Mouse (Mus musculus): ENCODE results near the gene Prss41. TPM values are rescaled to one million over a fixed set of nuclear protein-coding genes. Genes with fewer than 3 reads are reported as not detected.

The Prss41 gene
- polyA plus RNA-seq, 1 experiment from 2014 or later: 3.2 TPM

DNA sequence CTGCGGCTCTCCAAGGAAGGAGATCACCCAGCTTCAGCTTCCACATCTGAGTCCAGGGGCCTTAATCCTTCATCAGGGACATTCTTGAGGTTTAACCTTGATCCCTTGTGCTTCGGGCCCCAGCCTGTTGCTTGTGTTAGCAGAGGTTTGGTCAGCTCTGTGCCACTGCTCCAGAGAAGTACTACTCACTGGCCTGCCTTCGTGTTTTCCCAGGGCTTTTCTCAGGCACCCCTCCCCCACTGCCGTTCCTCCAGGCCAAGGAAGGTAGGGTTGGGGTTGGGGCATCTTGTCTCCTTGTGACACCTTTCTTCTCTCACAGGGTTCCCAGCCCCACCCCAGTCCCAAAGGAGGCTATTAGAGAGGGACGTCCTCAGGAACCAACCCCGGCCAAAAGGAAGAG is 21.9 kb downstream of the Prss41 start:
- peaks cover 100% of the 10 kb centered on the region for H3K36me3 ChIP-seq
- 0 out of 2 replicates have a peak, but pooled peaks have one; percentile 24 for ATAC-seq (replicated peaks; ENCODE audit: low FRiP score)
- H3K27me3 ChIP-seq: no peaks in the 10 kb centered on the region
- H3K27ac ChIP-seq: no peak overlapping the region
- H3K9me3 ChIP-seq (replicated peaks): peaks cover 22% of the 10 kb centered on the region
- WGBS: 73% methylated on average over 6 of the region's 6 CpGs
- H3K9ac ChIP-seq: no peak overlapping the region
- H3K4me1 ChIP-seq: peaks cover 6% of the 10 kb centered on the region
- no peak overlapping the region for H3K4me3 ChIP-seq (replicated peaks)
- H3K4me2 ChIP-seq: no peak overlapping the region

DNA sequence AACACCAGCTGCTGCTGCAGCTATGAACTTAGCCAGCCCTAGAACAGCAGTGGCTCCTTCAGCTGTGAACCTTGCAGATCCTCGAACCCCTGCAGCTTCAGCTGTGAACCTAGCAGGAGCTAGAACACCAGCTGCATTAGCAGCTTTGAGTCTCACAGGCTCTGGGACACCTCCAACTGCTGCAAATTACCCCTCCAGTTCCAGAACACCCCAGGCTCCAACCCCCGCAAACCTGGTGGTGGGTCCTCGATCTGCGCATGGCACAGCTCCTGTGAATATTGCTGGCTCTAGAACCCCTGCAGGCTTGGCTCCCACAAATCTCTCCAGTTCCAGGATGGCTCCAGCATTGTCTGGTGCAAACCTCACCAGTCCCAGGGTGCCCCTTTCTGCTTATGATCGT is 23.2 kb downstream of the Prss41 start:
- Histone ChIP-seq H3K36me3 (peaks cover 100% of the 10 kb centered on the region), H3K4me1 (peaks cover 4% of the 10 kb centered on the region; the same call in 1 of the 2 replicates), H3K27ac (no peak overlapping the region), H3K9me3 (replicated peaks) (peaks cover 22% of the 10 kb centered on the region), H3K4me3 (replicated peaks) (no peak overlapping the region), H3K4me2 (no peak overlapping the region), H3K9ac (no peak overlapping the region), H3K27me3 (no peaks in the 10 kb centered on the region)
- ATAC-seq (replicated peaks; ENCODE audit: low FRiP score): no peak
- WGBS: 91% methylated on average over 5 of the region's 5 CpGs

DNA sequence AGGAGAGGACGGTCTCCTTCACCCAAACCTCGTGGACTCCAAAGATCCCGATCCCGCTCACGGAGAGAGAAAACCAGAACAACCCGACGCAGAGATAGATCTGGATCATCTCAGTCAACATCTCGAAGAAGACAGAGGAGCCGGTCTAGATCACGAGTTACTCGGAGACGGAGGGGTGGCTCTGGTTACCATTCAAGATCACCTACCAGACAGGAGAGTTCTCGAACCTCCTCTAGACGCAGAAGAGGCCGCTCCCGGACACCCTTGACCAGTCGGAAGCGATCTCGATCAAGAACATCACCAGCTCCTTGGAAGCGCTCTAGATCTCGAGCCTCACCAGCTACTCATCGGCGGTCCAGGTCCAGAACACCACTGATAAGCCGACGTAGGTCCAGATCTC is 24.7 kb downstream of the Prss41 start:
- no peak for ATAC-seq (replicated peaks; ENCODE audit: low FRiP score)
- H3K9me3 ChIP-seq (replicated peaks): peaks cover 28% of the 10 kb centered on the region

DNA sequence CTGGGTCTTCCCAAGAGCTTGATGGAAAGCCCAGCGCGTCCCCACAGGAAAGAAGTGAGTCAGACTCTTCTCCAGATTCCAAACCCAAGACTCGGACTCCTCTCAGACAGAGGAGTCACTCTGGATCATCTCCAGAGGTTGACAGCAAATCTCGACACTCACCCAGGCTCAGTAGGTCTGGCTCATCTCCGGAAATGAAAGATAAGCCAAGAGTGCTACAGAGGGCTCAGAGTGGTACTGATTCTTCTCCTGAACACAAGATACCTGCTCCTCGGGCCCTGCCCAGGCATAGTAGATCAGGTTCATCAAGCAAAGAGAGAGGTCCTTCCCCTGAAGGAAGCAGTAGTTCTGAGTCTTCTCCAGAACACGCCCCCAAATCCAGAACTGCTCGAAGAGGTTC is 25.4 kb downstream of the Prss41 start:
- Histone ChIP-seq H3K36me3 (peaks cover 99% of the 10 kb centered on the region), H3K4me3 (replicated peaks) (no peak overlapping the region), H3K4me1 (peaks cover 4% of the 10 kb centered on the region; the same call in 1 of the 2 replicates), H3K27ac (no peak overlapping the region), H3K4me2 (no peak overlapping the region), H3K9ac (no peak overlapping the region), H3K27me3 (no peaks in the 10 kb centered on the region), H3K9me3 (replicated peaks) (peaks cover 28% of the 10 kb centered on the region)
- WGBS: 97% methylated on average over 8 of the region's 8 CpGs
- no peak for ATAC-seq (replicated peaks; ENCODE audit: low FRiP score)

More for the DNA sequence above, 24.7 kb downstream of the Prss41 start:
- Histone ChIP-seq H3K4me3 (replicated peaks) (no peak overlapping the region), H3K27me3 (no peaks in the 10 kb centered on the region), H3K4me1 (peaks cover 4% of the 10 kb centered on the region; the same call in 1 of the 2 replicates), H3K36me3 (peaks cover 100% of the 10 kb centered on the region), H3K4me2 (no peak overlapping the region), H3K27ac (no peak overlapping the region), H3K9ac (no peak overlapping the region)
- 97% methylated on average over 25 of the region's 25 CpGs for WGBS

DNA sequence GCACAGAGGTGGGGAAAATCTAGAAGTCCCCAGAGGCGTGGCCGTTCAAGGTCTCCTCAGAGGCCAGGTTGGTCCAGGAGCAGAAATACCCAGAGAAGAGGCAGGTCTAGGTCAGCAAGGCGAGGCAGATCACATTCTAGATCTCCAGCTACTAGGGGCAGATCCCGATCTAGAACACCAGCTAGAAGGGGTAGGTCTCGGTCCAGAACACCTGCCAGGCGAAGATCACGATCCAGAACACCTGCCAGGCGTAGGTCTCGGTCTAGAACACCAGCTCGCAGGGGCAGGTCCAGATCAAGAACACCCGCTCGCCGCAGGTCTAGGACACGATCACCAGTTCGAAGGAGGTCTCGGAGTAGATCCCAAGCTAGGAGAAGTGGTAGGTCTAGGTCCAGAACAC is 28.3 kb downstream of the Prss41 start:
- H3K4me3 ChIP-seq (replicated peaks): no peak overlapping the region

DNA sequence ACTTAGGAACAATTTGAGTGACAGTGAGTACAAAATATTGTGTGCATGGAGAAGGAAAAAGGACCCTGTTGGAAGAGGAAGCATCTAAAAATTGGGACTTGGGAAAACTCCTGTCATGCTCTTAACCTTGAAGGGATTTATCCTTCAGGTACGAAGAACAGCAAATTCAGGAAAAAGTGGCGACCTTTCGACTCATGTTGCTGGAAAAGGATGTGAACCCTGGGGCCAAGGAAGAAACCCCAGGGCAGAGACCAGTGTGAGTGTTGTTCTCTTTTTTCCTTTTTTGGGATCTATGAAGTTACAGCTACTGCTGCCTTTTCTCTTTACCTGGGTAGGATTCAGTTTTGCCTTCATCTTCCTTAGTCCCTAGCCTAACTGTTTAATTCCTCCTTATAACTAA is 36.1 kb downstream of the Prss41 start:
- Histone ChIP-seq H3K36me3 (peaks cover 63% of the 10 kb centered on the region), H3K9ac (no peak overlapping the region), H3K4me1 (peaks cover 34% of the 10 kb centered on the region), H3K4me2 (no peak overlapping the region), H3K27ac (no peak overlapping the region), H3K27me3 (no peaks in the 10 kb centered on the region), H3K4me3 (replicated peaks) (no peak overlapping the region), H3K9me3 (replicated peaks) (no peaks in the 10 kb centered on the region)
- WGBS: 89% methylated on average over 3 of the region's 3 CpGs
- no peak for ATAC-seq (replicated peaks; ENCODE audit: low FRiP score)

More for the DNA sequence above, 28.3 kb downstream of the Prss41 start:
- Histone ChIP-seq H3K36me3 (peaks cover 97% of the 10 kb centered on the region), H3K9ac (no peak overlapping the region), H3K4me1 (no peaks in the 10 kb centered on the region), H3K27ac (no peak overlapping the region), H3K27me3 (no peaks in the 10 kb centered on the region), H3K4me2 (no peak overlapping the region), H3K9me3 (replicated peaks) (peaks cover 28% of the 10 kb centered on the region)
- ATAC-seq (replicated peaks; ENCODE audit: low FRiP score): peak; percentile 54; the same call in 1 of the 2 replicates
- 98% methylated on average over 16 of the region's 16 CpGs for WGBS

DNA sequence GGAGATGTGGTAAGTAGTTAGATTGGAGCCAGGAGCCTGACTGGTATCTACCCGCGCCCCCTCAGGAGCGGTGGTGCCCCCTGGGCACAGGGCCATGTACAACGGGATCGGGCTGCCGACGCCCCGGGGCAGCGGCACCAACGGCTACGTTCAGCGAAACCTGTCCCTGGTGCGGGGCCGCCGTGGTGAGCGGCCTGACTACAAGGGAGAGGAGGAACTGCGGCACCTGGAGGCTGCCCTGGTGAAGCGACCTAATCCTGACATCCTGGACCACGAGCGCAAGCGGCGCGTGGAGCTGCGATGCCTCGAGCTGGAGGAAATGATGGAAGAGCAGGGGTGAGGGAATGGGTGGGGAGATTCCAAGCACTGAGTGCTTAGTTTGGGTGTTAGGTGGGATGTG is 37.1 kb downstream of the Prss41 start:
- no peaks in the 10 kb centered on the region for H3K27me3 ChIP-seq
- H3K4me2 ChIP-seq: peak overlapping the region; percentile 77
- H3K4me3 ChIP-seq (replicated peaks): peak overlapping the region; percentile 32
- H3K9ac ChIP-seq: peak overlapping the region; percentile 26; the same call in 1 of the 2 replicates
- peaks cover 52% of the 10 kb centered on the region for H3K36me3 ChIP-seq
- H3K27ac ChIP-seq: peak overlapping the region; percentile 56
- 59% methylated on average over 25 of the region's 25 CpGs for WGBS
- no peaks in the 10 kb centered on the region for H3K9me3 ChIP-seq (replicated peaks)
- H3K4me1 ChIP-seq: peaks cover 39% of the 10 kb centered on the region
- no peak for ATAC-seq (replicated peaks; ENCODE audit: low FRiP score)

DNA sequence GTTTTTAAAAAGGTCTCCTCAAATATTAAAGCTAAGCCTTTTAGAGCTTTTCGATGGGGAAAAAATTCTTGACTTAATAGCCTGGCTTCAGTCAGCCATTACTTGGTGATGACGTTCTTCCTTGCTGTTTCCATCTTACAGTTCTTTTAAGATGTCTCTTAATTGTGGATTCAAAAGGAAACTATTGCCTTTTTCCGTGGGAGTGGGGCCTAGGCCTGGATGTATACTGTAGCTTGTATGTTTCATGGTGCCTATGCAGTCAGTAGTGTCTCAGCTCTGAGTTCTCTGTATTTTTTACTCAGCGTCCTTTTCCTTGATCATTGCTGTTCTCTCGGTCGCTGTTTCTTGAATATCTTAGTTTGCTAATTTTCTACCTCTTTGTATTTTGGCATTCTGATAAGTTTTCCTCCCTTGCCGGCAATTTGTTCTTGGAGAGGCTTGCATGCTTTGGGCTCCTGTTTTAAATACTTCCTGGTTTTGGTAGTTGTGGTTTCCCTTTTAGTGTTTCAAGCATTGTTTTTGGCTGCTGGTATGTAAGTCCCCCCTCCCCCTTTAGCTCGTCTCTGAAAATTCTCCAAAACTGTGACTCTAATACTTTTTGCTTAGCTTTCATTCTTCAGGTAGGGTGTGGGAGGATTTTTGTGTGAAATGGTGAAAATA is 39.4 kb downstream of the Prss41 start:
- H3K9me3 ChIP-seq (replicated peaks): no peaks in the 10 kb centered on the region
- peak overlapping the region; percentile 97 for H3K9ac ChIP-seq
- H3K4me2 ChIP-seq: peak overlapping the region; percentile 77
- peak overlapping the region; percentile 95 for H3K27ac ChIP-seq
- peaks cover 29% of the 10 kb centered on the region for H3K36me3 ChIP-seq
- H3K27me3 ChIP-seq: no peaks in the 10 kb centered on the region
- no peak for ATAC-seq (replicated peaks; ENCODE audit: low FRiP score)
- 2% methylated on average over 8 of the region's 8 CpGs for WGBS
- peaks cover 39% of the 10 kb centered on the region for H3K4me1 ChIP-seq
- peak overlapping the region; percentile 99 for H3K4me3 ChIP-seq (replicated peaks)

DNA sequence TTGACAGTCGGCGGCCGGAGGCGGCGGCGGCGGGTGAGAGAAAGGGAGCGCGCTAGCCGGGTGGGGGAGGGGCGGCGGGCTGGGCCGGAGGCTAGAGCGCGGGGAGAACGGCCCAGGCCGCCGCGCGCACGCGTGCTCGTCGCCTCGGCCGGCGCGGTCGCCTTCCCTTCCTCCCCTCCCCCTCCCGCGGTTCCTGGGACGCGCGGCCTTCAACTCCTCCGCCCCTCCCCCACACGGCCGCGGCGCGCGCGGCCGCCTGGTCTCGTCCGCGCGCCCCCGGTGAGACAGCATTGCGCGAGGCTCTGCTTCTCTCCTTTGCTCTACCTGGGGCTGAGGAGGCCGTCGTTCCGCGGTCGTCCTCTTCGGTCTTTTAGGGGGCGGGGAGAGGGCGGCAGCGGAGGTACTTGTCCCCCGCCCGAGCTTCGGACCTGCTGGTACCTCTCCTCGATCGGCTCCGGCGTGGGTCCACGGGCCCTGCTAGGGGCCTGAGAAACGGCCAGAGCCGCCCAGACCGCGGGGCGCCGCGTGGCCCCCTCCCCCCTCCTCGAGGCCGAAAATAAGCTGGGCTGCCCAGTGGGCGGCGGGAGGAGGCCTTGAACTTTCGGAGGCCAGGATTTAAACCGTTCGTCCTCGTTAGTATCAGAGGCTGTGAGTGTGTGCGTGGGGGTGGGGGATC is 40.5 kb downstream of the Prss41 start:
- ATAC-seq (replicated peaks; ENCODE audit: low FRiP score): peak; percentile 71
- Histone ChIP-seq H3K27me3 (no peaks in the 10 kb centered on the region), H3K4me1 (peaks cover 39% of the 10 kb centered on the region), H3K9me3 (replicated peaks) (no peaks in the 10 kb centered on the region), H3K9ac (peak overlapping the region; percentile 97), H3K4me3 (replicated peaks) (peak overlapping the region; percentile 99), H3K36me3 (peaks cover 19% of the 10 kb centered on the region), H3K4me2 (peak overlapping the region; percentile 77), H3K27ac (peak overlapping the region; percentile 95)
- WGBS: under 1% methylated on average over 39 of the region's 83 CpGs

DNA sequence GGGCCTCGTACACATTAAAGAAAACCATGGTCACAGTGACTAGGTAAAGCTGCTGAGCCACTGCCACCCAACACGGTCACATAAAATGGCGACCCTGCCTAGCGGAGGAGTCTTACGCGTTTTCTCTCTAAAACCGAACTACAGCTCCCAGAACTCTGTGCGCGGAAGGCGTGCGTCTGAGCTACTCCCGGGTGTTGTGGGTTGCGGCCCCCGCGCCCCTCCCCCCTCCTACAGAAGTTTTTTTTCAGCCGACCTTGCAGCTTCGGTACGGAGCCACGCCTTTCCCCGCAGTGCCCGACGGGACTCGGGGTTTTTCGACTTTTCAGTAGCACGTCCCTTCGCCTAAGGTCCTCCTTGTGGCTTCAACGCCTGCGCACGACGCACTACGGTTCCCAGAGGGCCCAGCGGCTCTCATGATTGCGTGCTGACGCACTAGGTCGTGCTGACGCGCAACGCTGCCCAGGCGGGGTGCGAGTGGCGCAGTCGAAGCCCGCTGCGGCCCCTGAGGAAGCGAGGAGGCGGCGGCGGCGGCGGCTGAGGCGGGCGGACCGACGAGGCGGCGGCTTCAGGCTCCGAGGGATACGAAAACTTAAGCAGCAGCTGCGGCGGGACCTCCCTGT is 41.1 kb downstream of the Prss41 start:
- Histone ChIP-seq H3K27me3 (no peaks in the 10 kb centered on the region), H3K4me1 (peaks cover 39% of the 10 kb centered on the region), H3K9ac (peak overlapping the region; percentile 97), H3K4me2 (peak overlapping the region; percentile 77), H3K36me3 (peaks cover 12% of the 10 kb centered on the region), H3K9me3 (replicated peaks) (no peaks in the 10 kb centered on the region), H3K27ac (peak overlapping the region; percentile 95), H3K4me3 (replicated peaks) (peak overlapping the region; percentile 99)
- under 1% methylated on average over 58 of the region's 60 CpGs for WGBS
- peak; percentile 98 for ATAC-seq (replicated peaks; ENCODE audit: low FRiP score)

DNA sequence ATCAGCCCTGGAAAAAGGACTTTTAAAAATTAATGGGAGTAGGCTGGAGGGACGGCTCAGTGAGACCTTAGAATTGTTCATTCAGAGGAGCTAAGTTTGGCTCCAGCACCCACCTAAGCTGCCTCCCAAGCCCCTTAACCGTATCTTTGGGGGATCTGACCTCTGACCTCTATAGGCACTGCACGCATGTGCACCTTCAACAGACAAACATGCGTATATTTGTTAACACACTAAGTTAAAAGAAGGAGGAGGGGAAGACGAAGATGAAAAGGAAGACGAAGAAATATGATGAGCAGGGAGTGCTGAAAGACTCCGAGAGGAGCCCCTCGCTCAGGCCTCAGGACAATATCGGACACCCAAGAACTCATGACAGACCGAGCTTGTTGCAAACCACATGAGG is 42.3 kb downstream of the Prss41 start:
- Histone ChIP-seq H3K4me1 (peaks cover 27% of the 10 kb centered on the region), H3K27me3 (no peaks in the 10 kb centered on the region), H3K27ac (no peak overlapping the region), H3K36me3 (no peaks in the 10 kb centered on the region; the same call in 1 of the 2 replicates), H3K4me2 (no peak overlapping the region), H3K9me3 (replicated peaks) (no peaks in the 10 kb centered on the region), H3K9ac (no peak overlapping the region), H3K4me3 (replicated peaks) (no peak overlapping the region)
- no peak for ATAC-seq (replicated peaks; ENCODE audit: low FRiP score)
- 91% methylated on average over 10 of the region's 10 CpGs for WGBS

DNA sequence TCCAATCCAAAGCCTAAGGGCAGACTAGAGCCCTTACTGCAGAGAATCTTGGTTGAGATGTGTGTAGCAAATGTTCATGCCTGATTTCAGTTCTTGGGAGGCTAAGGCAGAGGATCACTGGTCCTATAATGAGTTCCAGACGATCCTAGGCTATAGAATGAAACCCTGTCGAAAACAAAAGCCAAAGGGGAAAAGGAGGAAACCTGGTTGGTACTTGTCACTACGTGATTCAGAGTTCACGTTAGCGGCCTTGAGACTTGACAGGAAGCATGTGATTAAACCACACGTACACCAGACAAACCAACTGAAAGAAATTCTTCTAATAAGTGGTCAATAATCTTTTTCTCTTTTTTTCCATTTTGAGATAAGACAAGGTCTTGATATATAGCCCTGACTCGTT is 46.7 kb downstream of the Prss41 start:
- H3K27ac ChIP-seq: no peak overlapping the region
- no peak overlapping the region for H3K4me2 ChIP-seq
- H3K4me3 ChIP-seq (replicated peaks): no peak overlapping the region
- H3K36me3 ChIP-seq: no peaks in the 10 kb centered on the region
- H3K9me3 ChIP-seq (replicated peaks): no peaks in the 10 kb centered on the region
- H3K27me3 ChIP-seq: no peaks in the 10 kb centered on the region
- peaks cover 2% of the 10 kb centered on the region; the same call in 1 of the 2 replicates for H3K4me1 ChIP-seq
- 69% methylated on average over 7 of the region's 7 CpGs for WGBS
- H3K9ac ChIP-seq: no peak overlapping the region
- ATAC-seq (replicated peaks; ENCODE audit: low FRiP score): no peak

All from kidney, embryonic 15.5 days (tissue).